Mouse (Mus musculus): ENCODE measurements at regions not wholly inside any gene's neighbourhood (a gene's known extent, or its start where the extent isn't known, plus 50 kb on each side); places are given as distances from the start of the nearest gene placed in this dataset.

DNA sequence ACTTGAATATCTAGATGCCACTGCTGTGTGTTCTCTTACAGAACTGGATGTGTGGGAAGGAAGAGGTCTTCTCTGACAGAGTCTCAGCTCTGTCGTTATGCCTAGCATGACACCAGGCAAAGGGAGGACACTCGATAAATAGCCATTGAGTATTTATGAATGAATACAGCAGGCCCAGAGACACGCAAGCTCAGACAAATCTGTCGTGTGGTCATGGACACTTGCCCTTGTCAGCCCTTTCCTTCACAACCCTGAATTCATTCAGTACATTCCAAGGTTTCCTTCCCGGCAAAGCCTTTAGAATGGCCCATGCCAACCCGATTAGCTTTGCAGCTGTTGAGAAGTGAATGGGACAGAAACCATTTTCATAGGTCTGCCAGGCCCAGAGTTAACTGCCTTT lies 176.1 kb upstream of the 1700066M21Rik start:
- TF ChIP-seq CTCF (IDR thresholded peaks at IDR 0.05; ENCODE audit: extremely low read depth, insufficient read depth, insufficient read length, insufficient replicate concordance) = no peak
- no peak for TF ChIP-seq POLR2A (IDR thresholded peaks at IDR 0.05; ENCODE audit: low read depth, low read length)

Data from spleen, adult 2 months (tissue).